Mouse (Mus musculus): Measurements from ENCODE around the gene Cacna1a.
"Not testable (repeated sequence)": the region's sequence is repeated elsewhere in the genome, so short reads cannot be mapped to it uniquely, and the experiment has no call there.

Cacna1a gene

DNA sequence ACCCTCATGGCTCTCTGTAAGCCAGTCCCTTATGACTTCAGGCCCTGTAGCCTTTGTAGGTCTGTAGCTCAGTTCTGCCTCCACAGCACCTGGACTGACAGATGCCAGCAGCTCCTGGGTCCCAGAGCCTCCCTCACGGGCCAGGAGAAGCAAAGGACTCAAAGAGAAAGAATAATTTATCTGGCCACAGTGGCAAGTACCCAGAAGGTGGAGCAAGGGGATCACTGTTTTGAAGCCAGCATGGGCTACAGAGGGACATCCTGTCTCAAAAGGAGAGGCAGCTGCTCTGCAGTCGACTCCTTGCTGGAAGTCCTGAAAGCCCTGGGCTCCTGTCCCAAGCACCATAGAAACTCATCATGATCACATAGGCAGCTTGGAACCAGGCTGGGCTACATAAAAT is 198.0 kb downstream of the Cacna1a start:
- DNase-seq (ENCODE audit: extremely low spot score, low spot score): no peak

DNA sequence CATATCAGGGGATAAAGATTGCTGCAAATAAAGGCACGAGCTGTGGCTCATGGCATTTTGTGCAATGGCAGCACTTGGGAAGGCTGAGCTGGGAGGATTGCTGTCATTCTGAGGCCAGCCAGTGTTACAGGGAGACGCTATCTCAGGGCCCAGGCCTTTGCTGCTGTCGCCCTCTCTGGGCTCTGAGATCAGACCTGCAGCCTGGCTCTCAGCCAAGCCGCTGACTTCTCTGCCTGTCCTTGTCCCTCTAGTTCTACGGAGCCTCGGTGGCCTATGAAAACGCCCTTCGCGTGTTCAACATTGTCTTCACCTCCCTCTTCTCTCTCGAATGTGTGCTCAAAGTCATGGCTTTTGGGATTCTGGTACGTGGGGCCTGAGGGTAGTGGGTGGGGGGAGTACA is 200.3 kb downstream of the Cacna1a start:
- no peak for DNase-seq (ENCODE audit: extremely low spot score, low spot score)

DNA sequence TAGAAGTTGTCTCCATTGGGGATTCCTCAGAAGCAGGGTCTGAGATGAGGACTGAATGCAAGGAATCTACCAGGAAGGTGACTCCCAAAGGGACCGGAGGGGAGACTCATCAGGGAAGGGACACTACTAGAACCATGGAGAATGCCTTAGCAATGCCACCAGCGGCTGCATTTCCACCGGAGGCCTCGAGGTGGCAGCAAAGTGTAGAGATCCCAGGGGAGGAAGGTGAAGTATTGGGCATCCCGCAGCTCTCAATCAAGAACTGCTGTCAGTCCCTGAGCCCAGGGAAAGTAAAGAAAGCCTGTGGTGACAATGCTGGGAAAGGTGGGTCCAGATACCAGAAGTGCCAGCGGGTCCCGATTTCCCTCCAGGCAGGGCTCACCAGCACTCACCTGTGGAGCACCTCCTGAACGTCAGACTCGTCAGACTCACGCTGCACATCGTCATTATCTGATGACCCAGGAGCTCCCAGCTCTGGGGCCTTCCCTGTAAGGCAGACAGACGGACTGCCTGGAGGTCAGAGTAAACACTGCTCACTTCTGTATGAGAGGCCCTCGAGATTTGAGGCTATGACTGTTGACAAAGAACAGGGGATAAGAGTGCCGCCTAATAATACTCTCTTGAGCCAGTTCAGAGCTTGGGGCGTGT is 203.9 kb downstream of the Cacna1a start:
- DNase-seq (ENCODE audit: extremely low spot score, low spot score): peak; percentile 82

DNA sequence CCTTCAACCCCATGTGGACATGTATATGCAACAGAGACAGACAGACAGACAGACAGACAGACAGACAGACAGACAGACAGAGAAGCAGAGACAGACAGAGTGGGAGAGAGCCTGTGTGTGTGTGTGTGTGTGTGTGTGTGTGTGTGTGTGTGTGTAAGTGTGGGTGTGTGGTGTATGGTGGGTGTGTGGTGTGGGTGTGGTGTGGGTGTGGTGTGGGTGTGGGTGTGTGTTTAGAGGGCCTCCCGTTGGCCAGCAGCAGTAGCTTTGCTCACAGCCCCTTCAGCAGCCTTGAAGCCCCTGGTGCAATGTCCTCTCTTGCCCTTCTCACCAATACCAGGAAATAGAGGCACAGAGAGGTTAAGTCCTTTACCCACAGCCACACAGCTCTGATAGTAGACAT is 204.9 kb downstream of the Cacna1a start:
- no peak for DNase-seq (ENCODE audit: extremely low spot score, low spot score)

DNA sequence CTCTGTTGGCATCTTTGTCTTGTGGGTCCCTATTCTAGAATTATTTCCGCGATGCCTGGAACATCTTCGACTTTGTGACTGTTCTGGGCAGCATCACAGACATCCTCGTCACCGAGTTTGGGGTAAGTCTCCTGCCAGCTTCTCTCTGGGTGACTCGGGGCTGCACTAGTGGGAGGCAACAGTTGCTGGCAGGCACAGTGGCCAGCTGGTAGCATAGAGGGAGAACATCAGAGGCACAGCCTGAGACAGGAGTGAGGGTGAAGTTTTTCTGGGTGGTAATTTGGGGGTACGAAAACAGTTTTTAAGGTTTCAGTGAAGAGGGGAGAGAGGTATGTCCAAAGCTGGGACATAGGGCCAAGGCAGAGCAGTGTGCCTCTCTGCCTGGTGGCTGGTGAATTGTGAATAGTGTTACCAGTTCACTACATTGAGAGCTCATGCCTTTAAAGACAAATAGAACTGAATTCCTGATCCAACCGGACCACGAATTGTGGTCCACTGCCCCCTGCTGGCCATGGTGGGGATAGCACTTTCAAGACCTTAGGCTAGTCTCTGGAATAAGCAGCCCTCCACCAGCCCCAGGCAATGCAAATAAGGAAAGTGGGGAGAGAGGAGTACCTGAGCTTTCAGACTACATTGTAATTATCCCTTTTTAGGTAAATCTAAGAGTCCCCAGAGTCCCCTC is 206.0 kb downstream of the Cacna1a start:
- DNase-seq (ENCODE audit: extremely low spot score, low spot score): peak; percentile 87

DNA sequence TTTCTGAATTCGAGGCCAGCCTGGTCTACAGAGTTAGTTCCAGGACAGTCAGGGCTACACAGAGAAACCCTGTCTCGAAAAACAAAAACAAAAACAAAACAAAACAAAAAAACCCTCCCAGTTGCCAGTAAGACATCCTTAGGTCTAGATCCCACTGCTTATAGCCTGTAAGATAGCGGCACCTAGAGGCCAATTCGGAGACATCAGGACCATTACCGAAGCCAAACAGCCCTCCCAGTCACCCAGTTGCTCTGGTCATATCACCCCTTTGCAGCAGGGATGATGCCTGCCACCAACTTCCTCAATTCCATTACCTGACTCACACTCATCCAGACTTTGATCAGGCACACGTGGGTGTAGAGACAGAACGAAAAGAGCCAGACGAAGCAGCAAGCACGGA is 207.4 kb downstream of the Cacna1a start:
- peak; percentile 40 for DNase-seq (ENCODE audit: extremely low spot score, low spot score)

DNA sequence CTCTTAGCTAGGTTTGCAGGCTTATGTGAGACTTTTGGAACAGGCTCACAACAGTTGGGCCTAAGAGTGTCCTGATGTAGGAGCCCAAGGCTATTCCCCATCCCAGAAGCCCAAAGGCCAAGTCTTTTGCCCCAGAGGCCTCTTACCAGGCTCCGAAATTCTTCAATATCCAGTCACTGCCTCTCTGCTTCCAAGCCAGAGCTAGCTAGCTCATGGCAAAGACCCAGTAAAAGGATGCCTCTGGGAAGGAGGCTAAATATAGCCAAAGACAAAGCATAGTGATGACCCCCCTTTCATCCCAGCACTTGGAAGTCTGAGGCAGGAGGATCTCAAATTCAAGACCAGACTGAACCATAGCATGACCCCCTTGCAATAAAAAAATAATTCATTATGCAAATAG is 211.2 kb downstream of the Cacna1a start:
- no peak for DNase-seq (ENCODE audit: extremely low spot score, low spot score)

DNA sequence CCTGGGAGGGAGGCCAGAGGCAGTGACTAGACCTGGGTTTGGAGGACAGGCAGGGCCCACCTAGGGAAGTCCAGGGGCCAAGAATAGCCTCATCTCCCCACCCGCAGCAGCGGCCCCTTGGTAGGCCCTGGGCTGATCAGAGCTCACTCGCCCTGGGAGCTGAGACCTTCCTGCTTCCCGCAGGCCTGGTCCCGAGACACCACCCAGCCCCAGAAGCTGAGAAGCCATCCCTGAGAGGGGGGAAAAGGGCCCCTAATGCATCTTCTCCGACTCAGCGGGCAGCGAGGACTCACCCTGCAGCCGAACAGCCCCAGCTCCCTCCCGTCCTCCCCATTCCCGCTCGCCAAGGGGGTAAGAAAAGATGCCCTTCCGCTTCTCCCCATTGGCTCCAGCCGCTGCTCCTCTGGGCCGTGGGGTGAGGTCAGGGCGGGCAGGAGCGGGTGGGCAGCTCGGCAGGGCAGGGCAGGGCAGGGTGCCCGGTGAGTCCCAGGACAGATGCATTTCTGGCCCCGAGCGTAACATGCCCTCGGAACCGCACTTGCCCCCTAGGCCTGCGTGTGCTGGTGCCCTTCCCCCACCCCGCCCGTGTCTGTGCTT is 212.2 kb downstream of the Cacna1a start:
- peak; percentile 55 for DNase-seq (ENCODE audit: extremely low spot score, low spot score)

DNA sequence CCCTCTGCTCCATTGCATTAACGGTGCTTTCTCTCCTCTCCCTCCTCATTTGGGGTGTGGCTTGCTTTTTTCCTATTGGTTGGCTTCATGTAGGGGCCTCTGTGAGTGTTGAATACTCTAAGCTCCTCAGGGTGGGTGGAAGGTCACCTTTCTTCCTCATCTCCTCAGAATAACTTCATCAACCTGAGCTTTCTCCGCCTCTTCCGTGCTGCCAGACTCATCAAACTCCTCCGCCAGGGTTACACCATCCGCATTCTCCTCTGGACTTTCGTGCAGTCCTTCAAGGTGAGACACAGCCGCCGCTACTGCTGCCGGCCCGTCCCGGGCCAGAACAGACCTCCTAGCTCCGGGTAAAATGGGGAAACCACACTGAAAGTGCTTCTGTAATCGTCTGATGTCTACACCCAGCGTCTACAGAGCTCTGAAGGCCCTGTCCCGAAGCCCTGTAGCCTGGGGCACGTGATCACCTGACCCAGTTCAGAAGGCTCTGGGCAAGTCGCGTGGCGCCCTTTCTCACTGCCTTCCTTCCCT is 213.0 kb downstream of the Cacna1a start:
- peak; percentile 48 for DNase-seq (ENCODE audit: extremely low spot score, low spot score)

DNA sequence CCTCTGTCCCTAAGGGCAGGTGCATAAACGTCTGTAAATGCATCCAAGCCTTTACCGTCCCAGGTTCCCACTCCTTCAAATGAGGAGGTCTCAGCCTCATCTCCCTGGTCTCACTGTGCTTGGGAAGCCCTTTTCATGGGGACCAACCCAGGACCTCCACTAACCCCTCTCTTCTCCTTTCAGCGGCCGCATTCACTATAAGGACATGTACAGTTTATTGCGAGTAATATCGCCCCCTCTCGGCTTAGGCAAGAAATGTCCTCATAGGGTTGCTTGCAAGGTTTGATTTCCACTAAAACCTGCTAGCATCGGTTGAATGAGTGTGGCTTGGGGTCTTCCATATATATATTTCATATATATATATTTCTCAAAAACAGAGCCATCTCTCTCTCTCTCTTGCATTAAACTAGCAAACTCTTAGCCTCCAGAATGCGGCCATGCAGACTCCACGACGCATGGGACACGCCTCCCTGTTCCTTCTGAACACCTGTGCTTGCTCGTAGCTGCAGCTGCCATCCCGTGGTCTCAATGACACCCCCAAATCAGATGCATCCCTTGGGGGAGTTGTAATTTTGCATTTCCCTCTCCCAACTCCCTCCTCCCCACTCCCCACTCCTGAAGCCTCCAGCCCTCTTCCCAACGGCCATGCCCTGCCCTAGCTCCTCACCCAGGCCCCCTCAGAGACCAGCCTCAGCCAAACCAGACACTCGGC is 226.4 kb downstream of the Cacna1a start:
- DNase-seq (ENCODE audit: extremely low spot score, low spot score): no peak

DNA sequence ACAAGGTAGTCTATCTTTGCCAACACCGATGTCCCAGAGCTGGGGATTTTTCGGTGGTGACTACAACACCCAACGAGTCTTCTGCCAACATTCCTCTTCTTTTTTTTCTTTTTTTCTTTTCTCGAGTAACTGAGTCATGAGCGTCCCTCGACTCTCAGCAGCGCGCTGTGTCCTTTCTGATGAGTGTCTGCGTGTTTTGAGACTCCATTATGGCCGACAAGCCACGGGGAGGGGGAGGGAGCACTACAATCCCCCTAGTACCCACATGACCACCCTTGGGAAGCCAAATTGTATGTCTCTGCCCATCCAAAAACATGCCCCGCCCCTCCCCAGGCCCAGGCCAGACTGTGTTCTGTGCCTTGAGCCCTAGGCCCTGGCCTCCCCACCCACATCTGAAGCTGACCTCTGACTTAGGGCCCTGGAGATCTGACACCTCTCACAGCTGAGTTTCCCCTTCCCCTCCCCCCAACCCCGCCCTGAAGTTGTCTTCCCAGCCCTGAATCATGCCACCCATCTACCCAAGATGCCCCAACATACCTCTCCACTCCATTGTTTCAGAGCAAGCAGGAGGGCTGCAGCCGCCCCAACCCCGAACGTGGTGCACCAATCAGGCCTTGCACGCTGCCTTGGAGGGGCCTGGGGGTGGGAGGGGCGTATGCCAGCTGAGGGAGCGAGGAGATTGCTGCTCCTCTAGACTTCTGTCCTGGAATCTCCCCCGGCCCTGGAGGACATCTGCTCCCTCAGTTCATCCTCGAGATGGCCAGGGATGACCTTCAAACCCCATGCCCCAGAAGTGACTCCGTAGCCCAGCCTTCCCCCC is 227.6 kb downstream of the Cacna1a start:
- peak; percentile 30 for DNase-seq (ENCODE audit: extremely low spot score, low spot score)

DNA sequence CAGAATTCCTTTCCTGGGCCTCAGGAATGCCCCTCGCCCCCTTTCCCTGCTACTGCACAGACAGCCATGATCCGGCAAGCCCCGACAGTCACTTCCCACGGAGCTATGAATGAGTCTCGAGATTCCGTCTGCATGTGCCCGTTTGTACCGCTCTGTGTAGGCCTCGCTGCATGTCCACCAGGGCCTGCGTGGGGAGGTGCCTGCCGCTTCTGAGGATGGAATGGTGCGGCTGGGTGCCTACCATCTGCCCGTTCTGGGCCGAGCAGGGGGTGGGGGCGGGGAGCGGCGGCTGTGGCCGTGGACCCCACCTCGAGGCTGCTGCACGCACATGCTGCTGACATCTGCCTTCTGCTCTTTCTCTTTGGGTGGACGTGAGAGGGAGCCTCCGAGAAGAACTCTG is 228.8 kb downstream of the Cacna1a start:
- no peak for DNase-seq (ENCODE audit: extremely low spot score, low spot score)

DNA sequence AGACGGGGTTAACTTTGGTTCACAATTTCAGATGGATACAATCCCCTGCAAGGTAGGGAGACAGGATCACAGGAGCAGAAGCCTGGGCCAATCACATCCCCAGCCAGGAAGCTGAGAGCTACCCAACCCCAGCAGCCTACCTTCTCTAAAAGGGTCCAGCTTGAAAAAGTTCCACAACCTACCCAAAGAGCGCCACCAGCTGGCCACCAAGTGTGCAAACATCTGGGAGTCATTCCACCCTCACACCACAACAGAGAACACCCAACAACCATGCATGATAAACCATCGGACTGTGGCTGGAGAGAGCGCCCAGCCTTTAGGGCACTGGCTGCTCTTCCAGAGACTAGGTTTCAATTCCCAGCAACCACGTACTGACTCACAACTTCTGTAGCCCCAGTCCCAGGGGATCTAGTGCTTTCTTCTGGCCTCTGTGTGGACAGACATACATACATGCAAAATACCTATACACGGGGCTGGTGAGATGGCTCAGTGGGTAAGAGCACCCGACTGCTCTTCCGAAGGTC is 232.9 kb downstream of the Cacna1a start:
- DNase-seq (ENCODE audit: extremely low spot score, low spot score): no peak

DNA sequence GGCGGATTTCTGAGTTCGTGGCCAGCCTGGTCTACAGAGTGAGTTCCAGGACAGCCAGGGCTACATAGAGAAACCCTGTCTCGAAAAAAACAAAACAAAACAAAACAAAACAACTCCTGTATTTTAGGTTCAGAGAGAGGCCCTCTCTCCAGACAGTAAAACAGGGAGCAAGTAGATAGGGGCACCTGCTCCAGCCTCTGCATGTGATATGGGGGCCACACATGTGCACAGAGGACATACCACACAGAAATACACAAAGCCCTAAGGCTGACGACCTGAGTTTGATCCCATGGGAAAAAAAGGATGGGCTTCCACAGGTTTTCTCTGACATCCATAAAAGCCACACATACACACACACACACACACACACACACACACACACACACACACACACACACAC is 235.2 kb downstream of the Cacna1a start:
- not testable (repeated sequence) for DNase-seq (ENCODE audit: extremely low spot score, low spot score)

DNA sequence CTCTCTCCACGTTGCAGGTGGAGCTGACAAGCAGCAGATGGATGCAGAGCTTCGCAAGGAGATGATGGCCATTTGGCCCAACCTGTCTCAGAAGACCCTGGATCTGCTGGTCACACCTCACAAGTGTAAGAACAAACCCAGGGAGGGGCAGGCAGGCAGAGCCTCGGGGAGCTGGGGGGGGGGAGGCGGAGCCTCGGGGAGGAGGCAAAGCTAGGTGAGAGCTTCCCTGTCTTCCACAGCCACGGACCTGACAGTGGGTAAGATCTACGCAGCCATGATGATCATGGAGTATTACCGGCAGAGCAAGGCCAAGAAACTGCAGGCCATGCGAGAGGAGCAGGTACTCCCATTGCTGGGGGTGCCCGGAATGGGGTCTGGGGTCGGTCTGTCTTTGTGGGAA is 241.3 kb downstream of the Cacna1a start:
- no peak for DNase-seq (ENCODE audit: extremely low spot score, low spot score)

DNA sequence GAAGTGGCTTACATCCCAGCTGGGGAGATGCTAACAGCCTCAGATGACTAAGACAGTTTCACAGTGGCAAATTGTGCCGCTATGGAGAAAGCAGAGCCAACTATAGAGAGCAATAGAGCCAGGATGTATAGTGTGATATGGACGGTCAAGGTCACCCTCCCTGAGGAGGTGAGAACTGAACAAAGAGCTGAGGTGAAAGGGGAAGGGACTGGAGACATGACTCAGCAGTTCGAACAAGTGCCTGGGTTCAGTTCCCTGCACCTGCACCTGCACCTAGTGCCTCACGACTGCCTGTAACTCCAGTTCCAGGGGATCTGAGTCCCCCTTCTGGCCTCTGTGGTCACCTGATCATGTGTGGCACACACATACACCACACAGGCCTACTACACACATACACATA is 241.9 kb downstream of the Cacna1a start:
- no peak for DNase-seq (ENCODE audit: extremely low spot score, low spot score)

DNA sequence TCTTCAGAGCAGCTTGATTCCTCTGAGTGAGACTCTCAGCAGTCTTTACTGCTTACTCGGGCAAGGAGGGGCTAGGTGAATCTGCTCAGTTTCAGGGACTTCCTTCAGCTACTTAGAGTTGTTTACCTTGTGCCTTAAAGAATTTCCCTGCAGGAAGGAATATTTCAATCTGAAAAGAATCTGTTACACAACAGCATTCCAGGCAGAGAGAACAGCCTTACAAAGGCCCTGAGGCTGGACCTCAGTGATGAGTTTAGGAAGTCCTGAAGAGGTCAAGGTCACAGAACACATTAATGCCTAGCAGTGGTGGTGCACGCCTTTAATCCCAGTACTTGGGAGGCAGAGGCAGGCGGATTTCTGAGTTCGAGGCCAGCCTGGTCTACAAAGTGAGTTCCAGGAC is 243.6 kb downstream of the Cacna1a start:
- DNase-seq (ENCODE audit: extremely low spot score, low spot score): no peak

DNA sequence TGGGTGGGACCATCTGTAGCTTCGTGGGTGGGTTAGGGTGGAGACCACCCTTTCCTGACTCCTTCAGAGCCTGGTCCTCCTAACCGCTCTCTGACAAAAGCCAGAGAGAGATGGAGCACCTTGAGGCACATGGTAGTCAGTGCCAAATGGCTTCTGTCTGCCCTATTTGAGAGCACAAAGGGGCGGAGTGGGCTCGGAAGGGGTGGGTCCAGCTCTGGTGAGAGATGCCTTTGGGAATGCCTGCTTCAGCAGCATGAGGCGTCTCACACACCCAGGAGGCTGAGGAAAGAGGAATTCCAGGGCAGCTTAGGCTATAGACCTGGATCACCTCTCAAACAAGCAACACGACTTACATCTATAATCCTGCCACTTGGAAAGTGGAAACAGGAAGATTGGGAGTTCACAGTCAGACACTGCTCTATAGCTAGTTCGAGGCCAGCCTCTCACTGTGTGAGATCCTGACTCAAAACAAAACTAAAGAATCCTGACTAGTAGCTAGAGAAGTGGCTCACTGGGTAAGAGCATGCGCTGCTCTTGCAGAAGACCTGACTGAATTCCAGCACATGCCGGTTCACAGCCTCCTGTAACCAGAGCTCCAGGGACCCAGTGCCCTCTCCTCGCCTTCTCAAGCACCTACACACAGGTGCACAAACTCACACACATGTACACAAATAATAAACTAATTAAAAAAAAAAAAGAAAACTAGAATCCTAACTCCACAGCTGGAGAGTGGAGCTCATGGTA is 245.8 kb downstream of the Cacna1a start:
- no peak for DNase-seq (ENCODE audit: extremely low spot score, low spot score)

DNA sequence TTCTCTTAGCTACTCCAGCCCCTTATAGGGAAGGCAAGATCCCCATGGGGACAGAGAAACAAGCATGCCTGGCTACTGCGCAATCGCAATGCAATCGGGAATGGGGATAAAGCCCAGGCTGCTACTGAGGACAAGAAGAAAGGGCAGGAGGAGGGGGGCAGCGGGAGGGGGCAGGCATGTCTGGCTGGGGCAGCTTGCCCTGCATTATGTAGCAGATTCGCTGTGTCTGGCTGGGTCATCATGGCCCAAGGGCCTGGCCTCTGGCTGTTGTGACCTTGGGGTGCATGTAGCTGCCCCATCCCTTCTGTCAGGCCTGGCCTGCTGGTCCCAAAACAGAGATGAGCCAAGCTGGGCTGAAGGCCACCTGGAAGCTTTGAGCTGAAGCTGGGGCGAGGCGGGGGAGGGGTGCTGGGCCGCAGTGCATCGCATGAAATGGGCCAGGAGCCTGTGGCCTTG is 246.6 kb downstream of the Cacna1a start:
- DNase-seq (ENCODE audit: extremely low spot score, low spot score): peak; percentile 49

DNA sequence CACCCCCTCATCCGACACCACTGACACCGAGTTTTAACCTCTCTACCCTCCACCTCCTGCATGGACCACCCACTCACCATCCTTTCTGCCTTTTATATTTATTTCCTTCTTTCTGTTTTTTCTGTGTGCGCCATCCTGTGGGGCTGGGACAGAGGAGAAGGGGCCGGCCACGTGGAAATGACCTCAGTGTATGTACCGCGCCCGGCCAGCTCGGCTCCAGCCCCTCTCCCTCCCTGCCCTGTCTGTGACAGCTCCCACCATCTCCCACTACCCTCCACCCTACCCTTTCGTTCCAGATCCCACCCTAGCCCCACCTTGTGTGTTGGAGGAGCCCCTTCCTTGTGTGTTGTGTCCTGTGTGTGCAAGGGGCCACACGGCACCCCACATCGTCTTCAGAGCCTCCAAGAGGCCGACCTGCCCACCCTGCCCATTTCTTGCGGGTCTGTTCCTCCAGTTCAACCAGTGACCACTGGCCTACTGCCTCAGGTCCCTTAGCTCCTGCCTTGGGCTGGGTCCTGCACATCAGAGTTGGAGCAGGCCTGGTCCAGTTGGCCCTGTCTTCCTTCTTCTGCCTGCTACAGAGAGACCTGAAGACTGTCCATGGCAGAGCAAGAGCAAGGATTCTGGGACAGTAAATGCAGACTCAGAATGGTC is 247.3 kb downstream of the Cacna1a start:
- DNase-seq (ENCODE audit: extremely low spot score, low spot score): no peak

Data from neural tube, embryonic 10.5 days (tissue).